Mouse (Mus musculus): ENCODE measurements around the gene Nup62cl. TPM values are rescaled to one million over a fixed set of nuclear protein-coding genes. Genes with fewer than 3 reads are reported as not detected.

Gene Nup62cl
- polyA plus RNA-seq (2014; fragmentation: Nextera tagmentation; extraction: Ambion mirVana) = 0.66 and 2.3 TPM in 2 replicates

- Histone ChIP-seq H3K4me2 (ENCODE audit: low read length) (peak within 1 kb of the TSS; percentile 48), H3K4me1 (replicated peaks; ENCODE audit: control insufficient read depth, insufficient read depth, low read length) (no peaks in the 10 kb centered on the region), H3K9ac (ENCODE audit: low read length) (no peak within 1 kb of the TSS), H3K27me3 (replicated peaks; ENCODE audit: control insufficient read depth, insufficient read depth, low read length) (peaks cover 32% of the 10 kb centered on the region), H3K4me3 (ENCODE audit: low read depth, low read length) (peak within 1 kb of the TSS; percentile 34), H3K27ac (ENCODE audit: low read depth) (no peak within 1 kb of the TSS), H3K9me3 (ENCODE audit: control insufficient read depth, low read length) (peaks cover 5% of the 10 kb centered on the region; the same call in 1 of the 2 replicates), H3K36me3 (ENCODE audit: control insufficient read depth, insufficient read depth, low read length) (no peaks in the 10 kb centered on the region)
- ATAC-seq (replicated peaks; ENCODE audit: low FRiP score, low TSS enrichment, low read depth) (peak; percentile 47; the same call in 1 of the 2 replicates), DNase-seq (ENCODE audit: low spot score) (peak; percentile 64)
- 27% methylated on average over 64 of the region's 64 CpGs for WGBS
Measured at GRCm38 (mm10) chrX:140062135-140062975, at the start of gene Nup62cl, which contains the start of gene Pih1h3b. Gene Nup62cl, minus strand, starts transcription at chrX:140062712. Gene Pih1h3b, plus strand, starts transcription at chrX:140062879.

GRCm38 (mm10) chrX:140094066-140094465 is 31.6 kb upstream of the Nup62cl start:
- H3K27me3 ChIP-seq (replicated peaks; ENCODE audit: control insufficient read depth, insufficient read depth, low read length) = no peaks in the 10 kb centered on the region
- no peaks in the 10 kb centered on the region for H3K4me1 ChIP-seq (replicated peaks; ENCODE audit: control insufficient read depth, insufficient read depth, low read length)
- no peak overlapping the region for H3K4me2 ChIP-seq (ENCODE audit: low read length)
- no peaks in the 10 kb centered on the region for H3K9me3 ChIP-seq (ENCODE audit: control insufficient read depth, low read length)
- H3K4me3 ChIP-seq (ENCODE audit: low read depth, low read length) = no peak overlapping the region
- H3K27ac ChIP-seq (ENCODE audit: low read depth) = no peak overlapping the region
- H3K9ac ChIP-seq (ENCODE audit: low read length) = no peak overlapping the region
- 78% methylated on average over 2 of the region's 2 CpGs for WGBS
- ATAC-seq (replicated peaks; ENCODE audit: low FRiP score, low TSS enrichment, low read depth) (no peak), DNase-seq (ENCODE audit: low spot score) (no peak)
- no peaks in the 10 kb centered on the region for H3K36me3 ChIP-seq (ENCODE audit: control insufficient read depth, insufficient read depth, low read length)

- H3K27ac ChIP-seq (ENCODE audit: low read depth) = no peak overlapping the region
- H3K4me3 ChIP-seq (ENCODE audit: low read depth, low read length) = no peak overlapping the region
- no peaks in the 10 kb centered on the region for H3K9me3 ChIP-seq (ENCODE audit: control insufficient read depth, low read length)
- no peak overlapping the region for H3K4me2 ChIP-seq (ENCODE audit: low read length)
- WGBS = 95% methylated on average over 2 of the region's 2 CpGs
- no peaks in the 10 kb centered on the region for H3K36me3 ChIP-seq (ENCODE audit: control insufficient read depth, insufficient read depth, low read length)
- no peak for ATAC-seq (replicated peaks; ENCODE audit: low FRiP score, low TSS enrichment, low read depth)
- no peaks in the 10 kb centered on the region for H3K4me1 ChIP-seq (replicated peaks; ENCODE audit: control insufficient read depth, insufficient read depth, low read length)
- H3K9ac ChIP-seq (ENCODE audit: low read length) = no peak overlapping the region
- no peak for DNase-seq (ENCODE audit: low spot score)
- no peaks in the 10 kb centered on the region for H3K27me3 ChIP-seq (replicated peaks; ENCODE audit: control insufficient read depth, insufficient read depth, low read length)
Measured at GRCm38 (mm10) chrX:140082535-140082934, 20.0 kb upstream of the Nup62cl start.

GRCm38 (mm10) chrX:140060886-140061874 is 1.3 kb downstream of the Nup62cl start:
- Histone ChIP-seq H3K4me2 (ENCODE audit: low read length) (peak overlapping the region; percentile 48), H3K27ac (ENCODE audit: low read depth) (no peak overlapping the region), H3K4me1 (replicated peaks; ENCODE audit: control insufficient read depth, insufficient read depth, low read length) (no peaks in the 10 kb centered on the region), H3K36me3 (ENCODE audit: control insufficient read depth, insufficient read depth, low read length) (no peaks in the 10 kb centered on the region), H3K9me3 (ENCODE audit: control insufficient read depth, low read length) (peaks cover 5% of the 10 kb centered on the region; the same call in 1 of the 2 replicates), H3K9ac (ENCODE audit: low read length) (no peak overlapping the region), H3K27me3 (replicated peaks; ENCODE audit: control insufficient read depth, insufficient read depth, low read length) (peaks cover 32% of the 10 kb centered on the region), H3K4me3 (ENCODE audit: low read depth, low read length) (peak overlapping the region; percentile 18)
- ATAC-seq (replicated peaks; ENCODE audit: low FRiP score, low TSS enrichment, low read depth) (no peak), DNase-seq (ENCODE audit: low spot score) (peak; percentile 60)
- WGBS = 21% methylated on average over 70 of the region's 90 CpGs

GRCm38 (mm10) chrX:139998691-139999065 is 63.8 kb downstream of the Nup62cl start:
- H3K27me3 ChIP-seq (replicated peaks; ENCODE audit: control insufficient read depth, insufficient read depth, low read length) = no peaks in the 10 kb centered on the region
- H3K27ac ChIP-seq (ENCODE audit: low read depth) = no peak overlapping the region
- 0 out of 2 replicates have a peak overlapping the region, but pooled peaks have one; percentile 50 for H3K4me3 ChIP-seq (ENCODE audit: low read depth, low read length)
- ATAC-seq (replicated peaks; ENCODE audit: low FRiP score, low TSS enrichment, low read depth) (no peak), DNase-seq (ENCODE audit: low spot score) (no peak)
- peak overlapping the region; percentile 57; the same call in 1 of the 2 replicates for H3K4me2 ChIP-seq (ENCODE audit: low read length)
- H3K4me1 ChIP-seq (replicated peaks; ENCODE audit: control insufficient read depth, insufficient read depth, low read length) = no peaks in the 10 kb centered on the region
- H3K9me3 ChIP-seq (ENCODE audit: control insufficient read depth, low read length) = no peaks in the 10 kb centered on the region
- 81% methylated on average over 4 of the region's 4 CpGs for WGBS
- peaks cover 9% of the 10 kb centered on the region for H3K36me3 ChIP-seq (ENCODE audit: control insufficient read depth, insufficient read depth, low read length)
- H3K9ac ChIP-seq (ENCODE audit: low read length) = no peak overlapping the region

- H3K27ac ChIP-seq (ENCODE audit: low read depth) = peak within 1 kb of the TSS; percentile 51; the same call in 1 of the 2 replicates
Measured at GRCm38 (mm10) chrX:139997740-139998690, 64.5 kb downstream of the Nup62cl start, which contains the start of gene Rbm41. Gene Rbm41, minus strand, starts transcription at chrX:139998595.

GRCm38 (mm10) chrX:139982115-139982514 is 80.4 kb downstream of the Nup62cl start:
- DNase-seq (ENCODE audit: low spot score) (no peak), ATAC-seq (replicated peaks; ENCODE audit: low FRiP score, low TSS enrichment, low read depth) (no peak)
- WGBS = 70% methylated on average over 5 of the region's 5 CpGs
- Histone ChIP-seq H3K4me3 (ENCODE audit: low read depth, low read length) (no peak overlapping the region), H3K36me3 (ENCODE audit: control insufficient read depth, insufficient read depth, low read length) (no peaks in the 10 kb centered on the region; the same call in 1 of the 2 replicates), H3K27me3 (replicated peaks; ENCODE audit: control insufficient read depth, insufficient read depth, low read length) (0 out of 2 replicates have a peak, but pooled peaks cover 3% of the 10 kb centered on the region), H3K4me1 (replicated peaks; ENCODE audit: control insufficient read depth, insufficient read depth, low read length) (no peaks in the 10 kb centered on the region), H3K9me3 (ENCODE audit: control insufficient read depth, low read length) (no peaks in the 10 kb centered on the region), H3K4me2 (ENCODE audit: low read length) (no peak overlapping the region), H3K9ac (ENCODE audit: low read length) (no peak overlapping the region), H3K27ac (ENCODE audit: low read depth) (no peak overlapping the region)

More at GRCm38 (mm10) chrX:139997740-139998690, 64.5 kb downstream of the Nup62cl start, which contains the start of gene Rbm41:
- H3K36me3 ChIP-seq (ENCODE audit: control insufficient read depth, insufficient read depth, low read length) = peaks cover 15% of the 10 kb centered on the region
- H3K4me1 ChIP-seq (replicated peaks; ENCODE audit: control insufficient read depth, insufficient read depth, low read length) = no peaks in the 10 kb centered on the region
- H3K9me3 ChIP-seq (ENCODE audit: control insufficient read depth, low read length) = no peaks in the 10 kb centered on the region
- H3K27me3 ChIP-seq (replicated peaks; ENCODE audit: control insufficient read depth, insufficient read depth, low read length) = no peaks in the 10 kb centered on the region
- WGBS = 14% methylated on average over 24 of the region's 25 CpGs
- peak within 1 kb of the TSS; percentile 57 for H3K4me2 ChIP-seq (ENCODE audit: low read length)
- ATAC-seq (replicated peaks; ENCODE audit: low FRiP score, low TSS enrichment, low read depth) = peak; percentile 81
- peak within 1 kb of the TSS; percentile 50 for H3K4me3 ChIP-seq (ENCODE audit: low read depth, low read length)
- DNase-seq (ENCODE audit: low spot score) = peak; percentile 68
- H3K9ac ChIP-seq (ENCODE audit: low read length) = peak within 1 kb of the TSS; percentile 69

Data from intestine, embryonic 14.5 days (tissue).